Mouse (Mus musculus) midbrain, embryonic 10.5 days (tissue): ENCODE data around the gene Arid1b. TPM values are rescaled to one million over a fixed set of nuclear protein-coding genes. Genes with fewer than 3 reads are reported as not detected.
"Not testable (repeated sequence)": the region's sequence is repeated elsewhere in the genome, so short reads cannot be mapped to it uniquely, and the experiment has no call there.

Experiments
- DNase-seq: peaks from one replicate; pipeline ENCODE4 v3.0.0-alpha.2; 2017; ENCODE audit warnings: low spot score
- H3K27ac ChIP-seq: fragments of 300-500 bp; sonication (generic); replicated peaks from 2 replicates; pipeline ENCODE4 v1.5.1; 2016; ENCODE audit warnings: mild to moderate bottlenecking
- H3K27me3 ChIP-seq: fragments of 300-500 bp; sonication (generic); 2 replicates; pipeline ENCODE4 v1.6.1; 2016; ENCODE audit warnings: low read depth, mild to moderate bottlenecking; ENCODE audit not compliant: poor library complexity, severe bottlenecking
- H3K36me3 ChIP-seq: fragments of 300-500 bp; sonication (generic); 2 replicates; pipeline ENCODE4 v1.6.1; 2016; ENCODE audit warnings: mild to moderate bottlenecking, moderate library complexity
- H3K4me1 ChIP-seq: fragments of 300-500 bp; sonication (generic); 2 replicates; pipeline ENCODE4 v1.6.1; 2016
- H3K4me3 ChIP-seq: fragments of 300-500 bp; sonication (generic); 2 replicates; pipeline ENCODE4 v1.5.1; 2016; ENCODE audit warnings: mild to moderate bottlenecking, moderate library complexity
- H3K9me3 ChIP-seq: fragments of 300-500 bp; sonication (generic); replicated peaks from 2 replicates; pipeline ENCODE4 v1.6.1; 2016; ENCODE audit warnings: mild to moderate bottlenecking
- WGBS: fragments of 180-500 bp; shearing (Covaris S2); methylation state at CpG from one replicate; pipeline ENCODE4 v1.1.7; 2016; 5-methylcytosine and 5-hydroxymethylcytosine counted together
- polyA plus RNA-seq: library from polyadenylated mRNA; unstranded; fragments of >200 nt; fragmentation: Nextera tagmentation; extraction: Ambion mirVana; gene quantifications from 2 replicates; pipeline ENCODE4 v1.2.1, GENCODE M21; 2016

The Arid1b gene
- polyA plus RNA-seq, 1 experiment from 2014 or later = 8.9 TPM

DNA sequence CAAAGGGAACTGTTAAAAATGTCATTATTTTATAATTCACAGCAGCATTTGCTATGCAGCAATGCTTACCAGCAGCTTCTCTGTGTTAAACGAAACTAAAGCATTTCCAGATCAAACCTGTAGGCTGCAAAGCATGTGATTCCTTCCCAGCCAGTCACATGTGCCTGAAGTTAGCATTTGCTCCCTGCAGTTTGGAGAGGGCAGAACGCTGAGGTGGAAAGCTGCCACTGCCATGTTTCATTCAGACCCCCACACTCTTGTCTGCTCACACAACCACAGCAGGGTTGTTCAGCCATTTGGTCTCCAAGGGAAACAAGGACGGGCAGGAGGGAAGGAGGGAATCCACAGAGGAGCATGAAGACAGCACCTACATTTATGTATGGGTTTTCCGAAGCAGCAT lies 73.1 kb downstream of the Arid1b start:
- Histone ChIP-seq H3K4me3 (no peak overlapping the region), H3K27ac (no peak overlapping the region), H3K36me3 (peaks cover 13% of the 10 kb centered on the region), H3K4me1 (peaks cover 41% of the 10 kb centered on the region), H3K9me3 (no peaks in the 10 kb centered on the region), H3K27me3 (no peaks in the 10 kb centered on the region)
- WGBS = 64% methylated on average over 4 of the region's 4 CpGs
- DNase-seq = no peak

DNA sequence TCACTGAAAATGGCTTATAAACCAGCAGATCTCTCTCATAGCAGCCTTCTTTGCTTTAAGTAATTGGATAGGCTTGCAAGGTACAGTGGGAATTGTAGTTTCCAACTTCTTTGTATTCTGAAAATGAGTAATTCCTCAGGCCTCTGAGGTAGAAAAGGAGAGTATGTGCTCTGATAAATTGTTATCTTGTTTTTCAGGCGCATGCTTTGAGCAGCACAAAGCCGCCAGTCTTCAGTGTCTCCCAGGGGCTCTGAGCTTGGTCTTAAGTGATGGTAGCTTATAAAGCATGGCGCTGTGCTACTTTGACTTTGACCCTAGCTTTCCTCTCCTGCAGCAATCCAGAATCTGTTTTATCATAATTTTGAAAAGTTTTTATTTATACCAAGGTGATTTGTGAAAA lies 76.3 kb downstream of the Arid1b start:
- H3K27ac ChIP-seq = no peak overlapping the region
- H3K36me3 ChIP-seq = peaks cover 13% of the 10 kb centered on the region
- no peaks in the 10 kb centered on the region for H3K27me3 ChIP-seq
- H3K9me3 ChIP-seq = no peaks in the 10 kb centered on the region
- no peak for DNase-seq
- peaks cover 43% of the 10 kb centered on the region for H3K4me1 ChIP-seq
- no peak overlapping the region for H3K4me3 ChIP-seq
- 87% methylated on average over 3 of the region's 3 CpGs for WGBS

DNA sequence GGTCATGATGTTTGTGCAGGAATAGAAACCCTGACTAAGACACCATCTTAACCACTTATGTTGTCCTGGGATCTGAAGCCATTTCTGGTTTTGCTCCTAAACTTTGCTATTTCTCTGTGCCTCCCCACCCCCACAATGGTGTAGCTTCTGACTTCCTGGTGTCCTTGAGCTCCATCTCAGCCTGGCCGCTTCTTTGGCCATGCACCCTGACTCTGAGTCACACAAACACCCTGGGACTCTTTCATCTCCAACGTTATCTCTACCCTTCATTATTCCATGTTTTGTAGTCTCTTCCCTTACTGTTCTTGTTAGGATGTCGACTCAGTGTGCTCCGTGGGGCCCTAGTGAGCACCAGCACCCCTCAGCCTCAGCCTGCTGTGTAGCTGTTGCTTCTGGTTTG lies 78.4 kb downstream of the Arid1b start:
- 78% methylated on average over 4 of the region's 4 CpGs for WGBS
- Histone ChIP-seq H3K9me3 (no peaks in the 10 kb centered on the region), H3K27ac (no peak overlapping the region), H3K36me3 (peaks cover 13% of the 10 kb centered on the region), H3K27me3 (no peaks in the 10 kb centered on the region), H3K4me3 (no peak overlapping the region), H3K4me1 (peaks cover 28% of the 10 kb centered on the region)
- DNase-seq = no peak

DNA sequence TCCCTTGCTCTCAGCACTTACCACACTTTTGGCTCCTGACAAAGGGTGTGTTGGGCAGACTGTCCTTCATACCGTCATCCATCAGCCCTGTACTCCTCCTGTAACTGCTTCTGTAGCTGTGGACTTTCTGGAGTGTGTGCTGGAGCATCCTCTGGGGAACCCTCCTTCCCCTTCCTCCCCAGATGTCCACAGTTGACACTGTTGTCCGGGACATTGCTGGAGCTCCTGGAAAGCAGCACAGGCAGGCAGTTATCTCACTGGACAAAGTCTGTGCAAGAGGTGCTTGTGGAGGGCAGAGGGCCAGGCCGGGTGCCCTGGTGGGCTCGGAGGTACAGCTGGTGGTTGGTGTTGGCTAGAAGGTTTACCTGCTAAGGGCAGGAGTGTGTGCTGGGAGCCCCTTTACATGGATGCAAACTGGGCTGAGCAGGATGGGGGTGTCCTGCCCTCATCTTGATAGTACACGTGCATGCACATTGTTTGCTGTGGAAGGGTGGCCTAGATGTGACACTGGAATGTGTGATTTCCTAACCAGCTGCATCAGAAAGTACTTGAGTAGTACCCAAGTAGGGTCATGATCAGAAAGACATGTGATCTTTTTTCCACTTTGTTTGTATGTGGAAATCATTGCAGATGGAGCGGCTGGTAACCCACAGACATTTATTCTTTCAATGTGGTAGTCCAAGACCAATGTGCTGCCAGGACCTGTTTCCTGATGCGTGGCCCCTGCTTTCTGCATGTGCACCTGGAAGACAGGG lies 80.8 kb downstream of the Arid1b start:
- DNase-seq = no peak
- 88% methylated on average over 7 of the region's 7 CpGs for WGBS

DNA sequence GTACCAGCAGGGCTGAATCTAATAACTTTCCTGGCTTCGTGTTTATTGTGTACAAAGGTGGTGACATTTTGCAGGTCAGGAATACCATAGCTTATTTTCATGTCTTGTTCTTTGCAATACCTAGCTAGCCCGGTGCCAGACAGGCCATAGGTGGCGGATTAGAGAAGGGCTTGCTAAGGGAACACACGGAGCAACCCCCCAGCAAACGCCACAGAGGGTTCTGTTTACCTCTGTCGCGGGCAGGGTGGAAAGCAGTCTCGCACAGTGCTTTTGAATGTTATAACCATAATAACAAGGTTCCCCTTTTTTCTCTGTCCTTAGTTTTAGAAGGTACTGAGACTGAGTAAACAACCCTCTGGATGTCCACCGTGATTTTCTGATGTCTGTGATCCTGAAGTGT lies 83.9 kb downstream of the Arid1b start:
- no peaks in the 10 kb centered on the region for H3K9me3 ChIP-seq
- no peak overlapping the region for H3K27ac ChIP-seq
- 71% methylated on average over 9 of the region's 9 CpGs for WGBS
- H3K4me3 ChIP-seq = no peak overlapping the region
- no peak for DNase-seq
- H3K27me3 ChIP-seq = no peaks in the 10 kb centered on the region
- H3K4me1 ChIP-seq = peaks cover 63% of the 10 kb centered on the region
- no peaks in the 10 kb centered on the region for H3K36me3 ChIP-seq

More for the DNA sequence above, 80.8 kb downstream of the Arid1b start:
- Histone ChIP-seq H3K36me3 (peaks cover 13% of the 10 kb centered on the region), H3K9me3 (no peaks in the 10 kb centered on the region), H3K4me1 (peaks cover 32% of the 10 kb centered on the region), H3K27ac (no peak overlapping the region), H3K4me3 (no peak overlapping the region), H3K27me3 (no peaks in the 10 kb centered on the region)

DNA sequence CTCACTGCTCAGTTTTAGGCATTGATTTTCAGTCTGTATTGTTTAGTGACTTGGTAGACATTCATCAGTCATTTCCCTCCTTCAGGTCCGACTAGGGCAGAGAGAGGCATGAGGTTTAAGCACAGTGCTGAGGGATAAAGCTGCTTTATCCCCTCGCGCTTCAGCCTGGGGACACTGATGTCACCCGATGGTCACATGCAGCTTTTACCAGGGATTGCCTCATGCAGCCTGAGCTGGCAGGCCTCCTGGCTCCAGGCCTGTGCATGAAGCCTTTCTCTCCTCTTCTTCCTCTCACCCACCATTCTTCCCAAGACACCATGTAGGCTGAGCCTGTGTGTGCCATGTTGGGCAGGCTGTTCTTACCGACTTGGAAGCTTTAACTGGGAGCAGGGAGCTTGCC lies 84.4 kb downstream of the Arid1b start:
- Histone ChIP-seq H3K4me1 (peaks cover 69% of the 10 kb centered on the region), H3K4me3 (no peak overlapping the region), H3K27ac (peak overlapping the region; percentile 59), H3K27me3 (no peaks in the 10 kb centered on the region), H3K9me3 (no peaks in the 10 kb centered on the region), H3K36me3 (no peaks in the 10 kb centered on the region)
- 53% methylated on average over 5 of the region's 5 CpGs for WGBS
- no peak for DNase-seq

DNA sequence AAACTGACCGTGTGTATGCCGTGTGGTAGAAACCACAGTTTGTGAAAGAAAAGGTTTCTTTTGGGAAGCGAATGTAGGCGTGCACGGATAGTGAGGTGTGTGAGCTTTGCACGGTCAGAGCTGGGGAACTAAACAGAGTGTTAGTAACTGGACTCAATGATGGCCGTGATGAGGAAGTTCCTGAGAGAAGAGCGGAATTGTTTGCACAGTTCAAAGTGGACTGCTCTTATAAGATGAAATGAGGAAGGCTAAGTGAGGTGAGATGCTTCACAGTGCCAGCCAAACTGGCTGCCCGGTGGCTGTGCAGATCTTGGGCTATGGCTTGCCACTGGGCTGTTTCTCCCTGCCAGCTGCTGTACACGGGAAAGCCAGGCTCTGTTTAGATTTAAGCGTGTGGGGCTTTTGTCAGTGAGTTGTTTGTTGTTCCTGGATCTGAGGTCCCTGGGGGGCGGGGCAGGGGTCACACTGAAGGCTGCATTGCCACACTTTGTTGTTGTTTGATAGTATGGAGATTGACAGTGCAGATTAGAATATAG lies 86.8 kb downstream of the Arid1b start:
- Histone ChIP-seq H3K9me3 (no peaks in the 10 kb centered on the region), H3K4me3 (no peak overlapping the region), H3K4me1 (peaks cover 85% of the 10 kb centered on the region), H3K27ac (no peak overlapping the region), H3K36me3 (no peaks in the 10 kb centered on the region), H3K27me3 (no peaks in the 10 kb centered on the region)
- no peak for DNase-seq
- WGBS = 73% methylated on average over 12 of the region's 12 CpGs

DNA sequence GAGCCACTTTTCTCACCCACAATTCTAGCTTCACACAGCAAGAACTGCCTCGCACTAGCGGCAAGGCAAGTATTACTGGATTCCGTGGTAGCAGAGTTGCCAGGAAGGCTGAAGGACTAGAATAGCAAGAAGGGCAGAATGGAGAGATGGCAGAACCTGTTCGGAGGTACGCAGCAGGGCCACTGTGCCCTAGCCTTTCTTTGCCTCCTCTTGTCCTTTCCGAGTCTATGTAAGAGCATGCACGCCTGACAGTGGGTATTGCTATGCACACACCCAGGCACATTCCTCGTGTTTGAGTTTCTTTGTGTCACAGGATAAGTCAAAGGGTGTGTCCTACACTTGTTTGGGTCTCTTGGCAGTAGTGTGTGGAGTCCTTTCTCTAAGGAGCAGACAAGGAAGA lies 88.1 kb downstream of the Arid1b start:
- no peak overlapping the region for H3K4me3 ChIP-seq
- peaks cover 87% of the 10 kb centered on the region for H3K4me1 ChIP-seq
- H3K9me3 ChIP-seq = no peaks in the 10 kb centered on the region
- DNase-seq = no peak
- H3K27ac ChIP-seq = no peak overlapping the region
- no peaks in the 10 kb centered on the region for H3K36me3 ChIP-seq
- 89% methylated on average over 8 of the region's 8 CpGs for WGBS
- no peaks in the 10 kb centered on the region for H3K27me3 ChIP-seq

DNA sequence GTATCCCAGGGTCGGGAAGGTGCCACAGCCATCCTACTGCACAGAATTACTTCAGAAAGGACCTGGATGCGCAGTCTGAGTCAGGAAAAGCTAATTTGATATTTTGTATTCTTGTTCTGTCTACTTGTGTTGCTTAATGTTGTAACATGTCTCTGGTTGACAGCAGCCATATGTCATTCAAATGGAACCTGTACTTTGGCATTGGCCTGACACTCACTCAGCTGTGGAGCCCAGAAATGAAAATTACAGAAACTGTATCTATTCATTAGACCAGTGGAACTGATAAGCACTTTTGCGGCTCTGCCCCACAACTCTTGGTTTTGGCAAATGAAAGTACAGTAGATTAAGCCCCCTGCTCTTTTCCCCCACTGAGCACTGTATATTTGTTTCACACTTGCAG lies 89.4 kb downstream of the Arid1b start:
- DNase-seq = no peak
- H3K36me3 ChIP-seq = no peaks in the 10 kb centered on the region
- H3K27me3 ChIP-seq = no peaks in the 10 kb centered on the region
- no peaks in the 10 kb centered on the region for H3K9me3 ChIP-seq
- no peak overlapping the region for H3K4me3 ChIP-seq
- peaks cover 80% of the 10 kb centered on the region for H3K4me1 ChIP-seq
- H3K27ac ChIP-seq = no peak overlapping the region
- 91% methylated on average over 3 of the region's 3 CpGs for WGBS

DNA sequence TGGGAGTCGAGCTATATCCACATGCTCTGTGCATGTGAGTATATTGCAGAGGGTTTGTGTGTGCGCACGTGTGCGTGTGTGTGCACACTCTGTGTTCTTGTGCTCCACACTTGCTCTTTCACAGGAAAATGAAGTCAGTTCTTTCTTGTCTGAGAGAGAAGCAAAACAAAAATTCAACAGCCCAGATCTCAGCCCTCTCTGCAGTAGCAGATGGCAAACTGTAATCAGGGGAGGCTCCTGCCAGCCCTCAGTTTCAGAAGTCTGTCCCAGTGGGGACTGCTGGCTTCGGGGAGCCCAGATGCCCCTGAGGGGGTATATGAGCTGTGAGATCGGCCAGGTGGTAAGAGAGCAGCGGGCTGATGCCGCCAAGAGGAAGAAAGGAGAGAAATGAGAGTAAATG lies 90.0 kb downstream of the Arid1b start:
- peaks cover 80% of the 10 kb centered on the region for H3K4me1 ChIP-seq
- no peak for DNase-seq
- H3K9me3 ChIP-seq = no peaks in the 10 kb centered on the region
- no peak overlapping the region for H3K4me3 ChIP-seq
- H3K36me3 ChIP-seq = no peaks in the 10 kb centered on the region
- H3K27me3 ChIP-seq = no peaks in the 10 kb centered on the region
- 72% methylated on average over 8 of the region's 8 CpGs for WGBS
- H3K27ac ChIP-seq = peak overlapping the region; percentile 59; the same call in 1 of the 2 replicates

DNA sequence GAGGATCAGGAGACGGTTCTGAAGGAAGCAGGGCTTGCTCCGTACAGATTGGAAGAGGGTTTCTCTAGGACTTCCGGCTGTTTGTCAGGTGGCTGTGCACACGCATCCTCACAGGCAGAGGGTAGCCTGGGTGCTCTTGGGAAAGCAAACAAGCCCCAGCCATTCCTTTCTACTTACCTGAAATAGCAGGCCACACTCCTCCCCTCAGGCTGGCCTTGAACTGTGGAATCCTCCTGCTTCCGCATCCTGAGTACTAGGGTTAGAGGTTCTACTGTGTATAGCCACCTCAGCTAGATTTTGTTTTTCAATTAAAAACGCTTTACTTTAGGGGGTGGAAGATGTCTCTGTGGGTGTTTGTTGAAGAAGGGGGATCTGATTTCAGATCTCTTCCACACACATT lies 90.9 kb downstream of the Arid1b start:
- peaks cover 81% of the 10 kb centered on the region for H3K4me1 ChIP-seq
- DNase-seq = no peak
- H3K9me3 ChIP-seq = no peaks in the 10 kb centered on the region
- 78% methylated on average over 6 of the region's 6 CpGs for WGBS
- H3K27ac ChIP-seq = no peak overlapping the region
- H3K4me3 ChIP-seq = no peak overlapping the region
- H3K27me3 ChIP-seq = no peaks in the 10 kb centered on the region
- H3K36me3 ChIP-seq = no peaks in the 10 kb centered on the region

DNA sequence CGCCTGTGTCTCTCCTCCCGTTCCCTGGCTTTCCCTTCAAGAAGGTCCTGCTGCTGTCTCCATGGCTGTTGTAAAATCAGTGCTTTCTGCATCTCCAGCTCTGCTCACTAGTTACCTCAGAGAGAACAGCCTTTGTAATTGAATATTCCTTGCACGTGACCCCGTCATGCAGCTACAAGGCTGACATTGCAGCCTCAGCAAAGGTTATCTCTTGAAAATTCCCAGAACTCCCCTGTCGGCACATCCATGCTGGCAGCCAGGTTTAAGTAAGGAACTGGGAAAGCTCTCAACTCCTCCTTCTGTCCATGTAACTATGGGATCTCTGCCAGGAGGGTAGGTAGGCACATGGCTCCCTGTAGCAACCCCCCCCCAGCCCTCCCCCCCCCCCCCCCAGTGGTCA lies 91.8 kb downstream of the Arid1b start:
- no peak for DNase-seq
- no peak overlapping the region for H3K4me3 ChIP-seq
- 70% methylated on average over 5 of the region's 5 CpGs for WGBS
- no peaks in the 10 kb centered on the region for H3K36me3 ChIP-seq
- no peaks in the 10 kb centered on the region for H3K27me3 ChIP-seq
- H3K27ac ChIP-seq = no peak overlapping the region
- H3K4me1 ChIP-seq = peaks cover 77% of the 10 kb centered on the region
- H3K9me3 ChIP-seq = no peaks in the 10 kb centered on the region

DNA sequence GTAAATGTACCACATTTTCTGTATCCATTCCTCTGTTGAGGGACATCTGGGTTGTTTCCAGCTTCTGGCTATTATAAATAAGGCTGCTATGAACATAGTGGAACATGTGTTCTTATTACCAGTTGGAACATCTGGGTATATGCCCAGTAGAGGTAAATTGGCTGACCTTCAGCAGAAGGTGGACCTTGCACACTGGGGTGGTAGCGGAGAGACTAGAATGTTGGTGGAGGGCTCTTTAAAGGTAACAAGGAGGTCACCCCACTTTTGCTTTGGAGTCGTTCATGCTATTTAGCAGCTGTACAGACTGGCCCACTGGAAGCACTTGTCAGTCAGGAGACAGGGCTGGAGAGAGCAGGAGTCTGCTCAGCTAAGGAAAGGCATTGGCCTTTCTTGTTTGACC lies 94.1 kb downstream of the Arid1b start:
- not testable (repeated sequence) for H3K9me3 ChIP-seq, DNase-seq
- 89% methylated on average over 2 of the region's 2 CpGs for WGBS

More for the DNA sequence above, 94.1 kb downstream of the Arid1b start:
- H3K27ac ChIP-seq, H3K27me3 ChIP-seq, H3K4me3 ChIP-seq: not testable (repeated sequence)
- Histone ChIP-seq H3K36me3 (peaks cover 15% of the 10 kb centered on the region), H3K4me1 (peaks cover 72% of the 10 kb centered on the region)
